Mouse (Mus musculus) hindbrain, postnatal 0 days (tissue): ENCODE measurements around the gene Cfp. TPM values are rescaled to one million over a fixed set of nuclear protein-coding genes. Genes with fewer than 3 reads are reported as not detected.
A peak's percentile ranks its signal among the peaks of the same experiment; 100 is the strongest.

ENCODE experiments used
- ATAC-seq: fragments of 200-750 bp; cut with Nextera tagmentation; 2 replicates; pipeline ENCODE4 v1.8.0; 2017; ENCODE audit warnings: mild to moderate bottlenecking, moderate TSS enrichment, moderate library complexity
- DNase-seq: peaks from one replicate; pipeline ENCODE4 v3.0.0-alpha.2; 2015; ENCODE audit warnings: low spot score
- H3K27ac ChIP-seq: fragments of 300-500 bp; sonication (generic); 2 replicates; pipeline ENCODE4 v1.5.1; 2014; ENCODE audit warnings: mild to moderate bottlenecking
- H3K27me3 ChIP-seq: fragments of 300-500 bp; sonication (generic); 2 replicates; pipeline ENCODE4 v1.6.1; 2014; ENCODE audit warnings: low read length, mixed read lengths; ENCODE audit not compliant: insufficient read depth
- H3K36me3 ChIP-seq: fragments of 300-500 bp; sonication (generic); 2 replicates; pipeline ENCODE4 v1.6.1; 2014; ENCODE audit warnings: low read length, mixed read lengths; ENCODE audit not compliant: insufficient read depth
- H3K4me1 ChIP-seq: fragments of 300-500 bp; sonication (generic); 2 replicates; pipeline ENCODE4 v1.6.1; 2014; ENCODE audit warnings: antibody characterized with exemption, low read length, mixed read lengths; ENCODE audit not compliant: insufficient read depth
- H3K4me2 ChIP-seq: fragments of 300-500 bp; sonication (generic); 2 replicates; pipeline ENCODE4 v1.6.1; 2014; ENCODE audit warnings: low read depth, mild to moderate bottlenecking, low read length, moderate library complexity, mixed read lengths
- H3K4me3 ChIP-seq: fragments of 300-500 bp; sonication (generic); 2 replicates; pipeline ENCODE4 v1.5.1; 2014; ENCODE audit warnings: low read length
- H3K9ac ChIP-seq: fragments of 300-500 bp; sonication (generic); replicated peaks from 2 replicates; pipeline ENCODE4 v1.6.1; 2014; ENCODE audit warnings: mild to moderate bottlenecking, low read length, moderate library complexity, mixed read lengths
- H3K9me3 ChIP-seq: fragments of 300-500 bp; sonication (generic); 2 replicates; pipeline ENCODE4 v1.6.1; 2016; ENCODE audit warnings: low read length, mixed read lengths
- CTCF ChIP-seq: IDR thresholded peaks from 2 replicates; pipeline ENCODE4 v1.5.1; 2016; ENCODE audit warnings: antibody characterized with exemption, control low read depth, low read depth
- WGBS: fragments of 180-500 bp; shearing (Covaris S2); extraction: QIAGEN DNeasy Blood & Tissue Kit; methylation state at CpG from one replicate; pipeline ENCODE4 v1.1.7; 2014; 5-methylcytosine and 5-hydroxymethylcytosine counted together
- polyA plus RNA-seq: library from polyadenylated mRNA; unstranded; fragments of >200 nt; fragmentation: Nextera tagmentation; extraction: Ambion mirVana; gene quantifications from 2 replicates; pipeline ENCODE4 v1.2.1, GENCODE M21; 2015
- total RNA-seq: library from RNA; depleted of rRNA; stranded (reverse); fragments of >200 nt; gene quantifications from 2 replicates; pipeline ENCODE4 v1.2.3, GENCODE M21; 2014; rRNA removed

The Cfp gene
- total RNA-seq (5.4 and 10.2 TPM in 2 replicates), polyA plus RNA-seq (2.9 and 3.8 TPM in 2 replicates)

GRCm38 (mm10) chrX:20931364-20931763 is at the start of gene Cfp:
Gene Cfp, minus strand, starts transcription at chrX:20931555.
- Histone ChIP-seq H3K36me3 (peaks cover 8% of the 10 kb centered on the region; the same call in 1 of the 2 replicates), H3K4me3 (no peak within 1 kb of the TSS), H3K4me2 (no peak within 1 kb of the TSS), H3K27me3 (no peaks in the 10 kb centered on the region), H3K9me3 (no peaks in the 10 kb centered on the region), H3K27ac (no peak within 1 kb of the TSS), H3K9ac (no peak within 1 kb of the TSS), H3K4me1 (no peaks in the 10 kb centered on the region)
- no peak for DNase-seq
- no peak for ATAC-seq
- WGBS = 73% methylated on average over 1 of the region's 1 CpGs
- TF ChIP-seq CTCF = no peak

GRCm38 (mm10) chrX:20980901-20981300 is 49.5 kb upstream of the Cfp start:
- 68% methylated on average over 1 of the region's 1 CpGs for WGBS
- ATAC-seq = no peak
- Histone ChIP-seq H3K27me3 (no peaks in the 10 kb centered on the region), H3K4me2 (no peak overlapping the region), H3K4me1 (no peaks in the 10 kb centered on the region), H3K4me3 (no peak overlapping the region), H3K36me3 (no peaks in the 10 kb centered on the region), H3K27ac (no peak overlapping the region), H3K9ac (no peak overlapping the region), H3K9me3 (no peaks in the 10 kb centered on the region)
- no peak for DNase-seq
- TF ChIP-seq CTCF = no peak

GRCm38 (mm10) chrX:20961477-20962378 is 30.4 kb upstream of the Cfp start, which contains the start of gene Uxt:
Gene Uxt, minus strand, starts transcription at chrX:20962017.
- H3K9ac ChIP-seq = peak within 1 kb of the TSS; percentile 51

GRCm38 (mm10) chrX:20950191-20950880 is 19.0 kb upstream of the Cfp start, which contains the start of gene Elk1:
Gene Elk1, minus strand, starts transcription at chrX:20950608.
- peak; percentile 98 for ATAC-seq
- peak within 1 kb of the TSS; percentile 57 for H3K4me3 ChIP-seq

More at GRCm38 (mm10) chrX:20961477-20962378, 30.4 kb upstream of the Cfp start, which contains the start of gene Uxt:
- 30% methylated on average over 57 of the region's 57 CpGs for WGBS
- Histone ChIP-seq H3K9me3 (no peaks in the 10 kb centered on the region), H3K27me3 (no peaks in the 10 kb centered on the region), H3K4me3 (peak within 1 kb of the TSS; percentile 46), H3K4me1 (no peaks in the 10 kb centered on the region), H3K4me2 (peak within 1 kb of the TSS; percentile 54), H3K27ac (peak within 1 kb of the TSS; percentile 78; the same call in 1 of the 2 replicates), H3K36me3 (no peaks in the 10 kb centered on the region)
- ATAC-seq = peak; percentile 97
- DNase-seq = peak; percentile 90
- peak; percentile 56 for TF ChIP-seq CTCF

GRCm38 (mm10) chrX:20946055-20946454 is 14.7 kb upstream of the Cfp start:
- 16% methylated on average over 4 of the region's 4 CpGs for WGBS
- no peaks in the 10 kb centered on the region for H3K36me3 ChIP-seq
- DNase-seq = peak; percentile 62
- H3K4me1 ChIP-seq = no peaks in the 10 kb centered on the region
- TF ChIP-seq CTCF = peak; percentile 67
- H3K9me3 ChIP-seq = no peaks in the 10 kb centered on the region
- H3K9ac ChIP-seq = no peak overlapping the region
- no peak overlapping the region for H3K4me3 ChIP-seq
- H3K27me3 ChIP-seq = no peaks in the 10 kb centered on the region
- ATAC-seq = no peak
- no peak overlapping the region for H3K27ac ChIP-seq
- H3K4me2 ChIP-seq = no peak overlapping the region

More at GRCm38 (mm10) chrX:20950191-20950880, 19.0 kb upstream of the Cfp start, which contains the start of gene Elk1:
- WGBS = 22% methylated on average over 25 of the region's 30 CpGs
- H3K27ac ChIP-seq = peak within 1 kb of the TSS; percentile 81
- H3K4me2 ChIP-seq = peak within 1 kb of the TSS; percentile 56
- no peaks in the 10 kb centered on the region for H3K36me3 ChIP-seq
- H3K27me3 ChIP-seq = no peaks in the 10 kb centered on the region
- peak; percentile 94 for DNase-seq
- no peaks in the 10 kb centered on the region for H3K4me1 ChIP-seq
- no peaks in the 10 kb centered on the region for H3K9me3 ChIP-seq
- peak within 1 kb of the TSS; percentile 63 for H3K9ac ChIP-seq
- no peak for TF ChIP-seq CTCF

- Histone ChIP-seq H3K27me3 (no peaks in the 10 kb centered on the region), H3K36me3 (peaks cover 5% of the 10 kb centered on the region; the same call in 1 of the 2 replicates), H3K4me1 (no peaks in the 10 kb centered on the region), H3K9ac (no peak overlapping the region), H3K4me3 (no peak overlapping the region), H3K9me3 (no peaks in the 10 kb centered on the region), H3K4me2 (no peak overlapping the region), H3K27ac (no peak overlapping the region)
- TF ChIP-seq CTCF = no peak
- 82% methylated on average over 1 of the region's 1 CpGs for WGBS
- no peak for ATAC-seq
- DNase-seq = no peak
Observed at GRCm38 (mm10) chrX:20931963-20932362, 608 bp upstream of the Cfp start.
